Mouse (Mus musculus): ENCODE measurements around the gene Igf2r.

GRCm38 (mm10) chr17:12790353-12791078 lies 21.1 kb upstream of the Igf2r start:
- TF ChIP-seq EP300 (IDR thresholded peaks at IDR 0.05; ENCODE audit: low read length) (no peak), MXI1 (IDR thresholded peaks at IDR 0.05; ENCODE audit: low read depth, low read length) (no peak), POLR2A (IDR thresholded peaks at IDR 0.05; ENCODE audit: low read depth, low read length) (no peak), CTCF (conservative IDR thresholded peaks at IDR 0.05 in 1 of 2, IDR thresholded peaks at IDR 0.05 in 1 of 2; ENCODE audit: low read depth in 2 of 2, low read length in 2 of 2) (no peak)
